Mouse (Mus musculus) monocyte, adult 5-6 weeks (primary cell): ENCODE results near the gene Cnr2. TPM values are rescaled to one million over a fixed set of nuclear protein-coding genes. Genes with fewer than 3 reads are reported as not detected.

ENCODE experiments used
- ATAC-seq: fragments of 153-309, 156-312 bp; replicated peaks from 2 replicates; pipeline ENCODE4 v1.8.0; 2017; ENCODE audit warnings: mild to moderate bottlenecking; ENCODE audit not compliant: low TSS enrichment, insufficient number of reproducible peaks, severe bottlenecking, poor library complexity, low FRiP score
- total RNA-seq: library from RNA; stranded (forward); fragments of 200-1000, 200-491, 200-594 nt; gene quantifications from 3 replicates; pipeline ENCODE4 v1.2.3, GENCODE M21; 2017

The Cnr2 gene
- total RNA-seq, 1 experiment from 2014 or later: 19.9 TPM

DNA sequence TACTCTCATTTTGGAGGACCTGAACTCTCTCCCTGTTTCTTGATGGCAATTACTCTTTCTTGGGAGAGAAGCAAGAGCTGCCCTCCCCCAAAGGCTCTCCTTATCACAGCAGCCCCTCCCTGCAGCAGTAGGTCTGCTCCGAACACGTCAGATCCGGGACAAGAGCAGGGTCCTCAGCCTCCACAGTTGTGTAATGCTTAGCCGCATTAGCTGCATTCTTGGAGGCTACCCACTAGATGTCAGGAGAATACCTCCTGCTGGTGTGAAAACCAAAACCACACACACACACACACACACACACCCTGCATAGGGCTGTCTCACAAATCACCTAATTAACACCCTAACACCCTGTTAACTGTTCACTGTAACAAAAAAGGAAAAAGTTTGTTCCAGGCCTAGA lies 2.3 kb upstream of the Cnr2 start:
- no peak for ATAC-seq

DNA sequence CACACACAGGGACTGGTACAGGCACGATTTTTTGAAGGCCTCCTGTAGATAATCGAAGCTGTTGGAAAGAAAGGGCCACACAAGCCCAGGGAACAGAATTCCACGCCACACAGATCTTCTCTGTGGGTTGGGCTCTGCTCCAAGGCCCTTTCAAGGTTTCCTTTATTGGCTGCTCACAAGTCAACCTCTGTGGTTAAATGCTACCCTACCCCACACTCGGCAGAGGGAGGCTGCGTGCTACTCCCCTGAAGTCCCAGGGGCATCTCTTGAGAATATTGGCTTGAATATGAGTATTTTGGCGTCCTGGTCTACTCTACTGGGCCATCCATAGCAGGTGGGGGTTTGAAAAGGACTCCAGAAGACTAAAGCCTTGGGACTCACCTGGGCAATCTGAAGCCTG lies 963 bp downstream of the Cnr2 start:
- no peak for ATAC-seq

DNA sequence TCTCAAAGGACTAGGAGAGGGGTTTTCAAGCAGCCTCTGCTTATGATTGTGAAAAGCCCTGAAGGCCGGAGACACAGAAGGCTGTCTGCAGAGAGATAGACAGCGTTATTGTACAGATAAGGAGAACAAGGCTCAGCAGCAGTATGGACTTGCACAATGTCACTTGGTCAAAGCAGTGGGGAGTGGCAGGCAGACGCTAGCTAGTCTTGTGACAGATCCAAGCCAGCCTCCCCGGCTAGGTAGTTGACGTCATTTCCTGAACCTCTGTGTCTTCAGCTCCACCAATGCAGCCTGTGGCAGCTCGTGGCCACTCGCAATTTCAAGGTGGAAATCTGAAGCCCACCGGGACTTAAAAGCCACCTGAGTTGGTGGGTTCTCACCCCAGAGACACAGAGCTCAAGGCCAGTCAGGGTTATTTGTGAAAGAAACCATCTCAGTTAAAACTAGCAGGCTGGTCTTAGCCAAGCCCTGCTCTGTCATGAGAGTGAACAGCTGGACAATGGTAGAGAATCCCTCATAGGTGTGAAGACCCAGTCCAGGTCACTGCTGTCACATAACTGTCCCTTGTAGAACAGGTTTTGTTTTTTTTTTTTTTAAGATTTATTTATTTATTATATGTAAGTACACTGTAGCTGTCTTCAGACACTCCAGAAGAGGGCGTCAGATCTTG lies 3.3 kb downstream of the Cnr2 start:
- ATAC-seq: peak; percentile 91

DNA sequence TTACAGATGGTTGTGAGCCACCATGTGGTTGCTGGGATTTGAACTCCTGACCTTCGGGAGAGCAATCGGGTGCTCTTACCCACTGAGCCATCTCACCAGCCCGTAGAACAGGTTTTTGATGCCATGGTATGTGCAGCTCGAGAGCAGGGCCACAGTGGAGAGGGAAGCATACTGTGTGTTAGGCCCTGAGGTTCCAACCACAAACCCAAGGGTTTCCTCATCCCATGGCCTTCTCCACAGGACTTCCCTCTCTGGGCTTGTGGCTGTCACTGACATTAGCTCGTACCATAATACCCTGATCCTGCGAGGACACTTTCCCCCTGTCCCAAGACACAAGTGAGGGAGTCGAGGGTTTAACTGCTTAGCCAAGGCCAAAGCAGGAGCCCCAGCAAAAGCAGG lies 3.9 kb downstream of the Cnr2 start:
- ATAC-seq: peak; percentile 73

DNA sequence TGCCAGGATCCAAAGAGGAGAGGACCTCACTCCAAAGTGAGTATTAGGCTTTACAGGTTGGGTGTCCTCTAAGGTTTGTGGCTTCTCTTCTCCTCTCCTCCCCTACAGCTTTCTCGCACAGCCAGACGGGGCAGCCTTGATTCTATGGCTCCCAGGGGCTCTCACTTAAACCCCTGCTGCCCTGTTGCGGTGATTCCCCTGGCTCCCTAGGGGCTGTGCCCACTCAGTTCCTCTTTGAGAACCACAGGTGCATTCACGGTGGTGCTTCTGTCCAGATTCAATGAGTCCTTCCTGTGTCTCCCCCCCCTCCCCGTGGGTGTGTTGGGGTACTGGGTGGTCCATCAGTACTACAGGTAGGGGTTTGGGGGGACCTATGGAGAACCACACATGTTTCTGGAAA lies 4.8 kb downstream of the Cnr2 start:
- 0 out of 2 replicates have a peak, but pooled peaks have one; percentile 9 for ATAC-seq

DNA sequence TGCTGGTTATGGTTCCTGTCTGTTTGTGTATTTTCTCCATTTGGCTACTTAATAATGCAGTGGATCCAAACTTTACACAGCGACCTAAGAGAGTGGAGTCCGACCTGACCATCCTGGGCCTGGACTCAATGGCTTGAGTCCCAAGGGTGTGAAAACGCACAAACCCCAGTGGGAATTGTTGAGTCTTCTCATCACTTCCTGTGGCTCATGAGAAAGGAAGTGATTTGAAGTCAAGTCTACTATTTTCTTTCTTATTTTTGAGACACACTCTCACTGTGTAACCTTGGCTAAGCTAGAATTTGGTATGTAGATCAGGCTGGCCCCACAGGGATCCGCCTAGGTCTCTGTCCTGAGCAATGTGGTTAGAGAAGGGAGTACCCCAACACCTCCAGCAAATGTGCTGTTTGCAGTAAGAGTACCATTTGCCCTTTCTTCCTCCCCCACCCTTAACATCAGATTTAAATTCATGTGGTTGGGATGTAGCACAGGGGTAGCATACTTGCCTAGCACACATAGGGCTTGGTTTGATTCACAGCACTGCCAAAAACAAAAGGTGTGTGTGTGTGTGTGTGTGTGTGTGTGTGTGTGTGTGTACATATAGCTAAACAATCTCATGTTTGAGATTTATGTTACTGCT lies 7.5 kb downstream of the Cnr2 start:
- ATAC-seq: no peak

DNA sequence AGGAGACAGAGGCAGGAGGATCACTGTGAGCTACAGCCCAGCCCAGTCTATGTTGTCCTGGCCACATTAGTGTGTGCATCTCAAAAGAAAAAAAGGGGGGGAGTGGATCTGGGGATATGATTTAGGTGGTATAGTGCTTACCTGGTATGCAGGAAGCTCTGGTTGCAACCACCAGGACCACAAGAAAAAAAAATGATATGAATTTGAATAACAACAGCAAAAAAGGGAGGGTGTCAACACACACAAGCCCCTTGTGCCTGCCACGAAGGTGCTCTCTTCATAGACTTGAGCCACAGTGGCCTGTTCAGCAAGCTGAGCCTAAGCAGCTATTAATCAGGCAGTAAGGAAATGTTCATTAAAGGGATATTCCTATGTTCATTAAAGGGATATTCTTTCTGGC lies 9.6 kb downstream of the Cnr2 start:
- ATAC-seq: no peak

DNA sequence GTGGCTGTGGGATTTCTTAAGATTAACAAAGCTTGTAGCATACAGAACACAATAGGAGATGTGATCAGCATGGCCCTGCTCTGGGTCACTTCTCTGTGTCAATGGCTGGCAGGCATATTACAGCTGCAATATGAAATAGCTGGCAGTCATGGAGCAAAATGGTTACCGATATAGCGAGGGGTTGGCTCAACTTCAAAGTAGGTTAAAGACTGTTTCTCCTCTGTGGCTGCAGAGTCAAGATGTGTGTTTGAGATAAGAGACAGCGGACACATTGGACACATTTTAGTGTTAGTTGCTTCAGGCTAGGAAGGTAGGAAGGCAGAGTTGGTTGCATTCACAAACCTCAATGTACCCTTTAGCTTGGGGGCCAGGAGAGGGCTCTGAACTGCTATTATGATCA lies 11.4 kb downstream of the Cnr2 start:
- no peak for ATAC-seq

DNA sequence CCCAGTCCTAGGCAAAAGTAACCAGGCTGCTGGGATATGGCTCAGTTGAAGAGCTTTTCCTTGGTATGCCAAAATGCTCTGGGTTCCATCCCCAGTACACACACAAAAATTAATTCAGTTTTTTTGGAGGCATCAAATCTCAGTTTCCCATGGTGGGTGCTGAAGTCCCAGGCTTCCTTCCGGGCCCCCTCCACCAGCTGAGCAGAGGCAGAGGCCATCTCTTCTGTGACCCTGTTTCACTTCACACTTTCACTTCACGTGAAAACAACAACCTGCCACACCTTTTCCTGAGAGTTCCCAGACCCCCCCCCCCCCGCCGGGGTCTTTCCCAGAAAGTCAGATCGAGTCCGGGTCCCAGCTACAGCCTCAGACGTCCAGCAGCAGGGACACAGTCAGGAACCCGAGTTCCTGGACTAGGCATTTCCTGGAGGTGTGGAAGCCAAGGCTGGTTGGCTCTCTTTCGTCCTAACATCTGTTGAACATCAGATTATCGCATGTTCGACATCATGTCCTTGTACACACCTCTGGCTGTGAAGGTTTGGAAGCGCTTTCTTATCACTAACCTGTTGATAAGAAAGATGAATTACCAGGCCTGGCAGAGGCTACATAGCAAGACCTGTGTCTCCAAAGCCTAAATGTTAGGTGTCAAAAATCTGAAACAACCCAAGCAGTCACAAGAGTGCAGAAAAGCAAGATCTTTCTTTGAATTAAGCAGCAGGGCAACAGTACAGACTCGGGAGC lies 14.3 kb downstream of the Cnr2 start:
- no peak for ATAC-seq

DNA sequence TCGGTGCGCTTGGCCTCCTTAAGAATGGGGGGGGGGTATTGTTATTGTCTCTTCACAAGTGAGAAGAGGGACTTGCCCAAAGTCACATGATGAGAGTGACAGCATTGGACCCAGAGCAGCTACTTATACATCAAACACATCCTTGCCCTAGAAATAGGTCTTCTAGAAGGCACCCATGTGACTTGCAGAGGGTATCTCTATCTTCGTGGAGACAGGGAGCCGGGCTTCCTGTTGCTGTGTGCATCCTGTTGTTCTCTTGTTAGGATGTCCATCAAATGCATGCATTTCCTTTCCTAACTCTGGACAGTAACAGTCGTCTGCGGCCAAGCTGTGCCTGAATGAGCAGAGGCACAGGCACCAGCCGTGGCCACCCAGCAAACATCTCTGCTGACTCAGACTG lies 16.3 kb downstream of the Cnr2 start:
- peak; percentile 50; the same call in 1 of the 2 replicates for ATAC-seq

DNA sequence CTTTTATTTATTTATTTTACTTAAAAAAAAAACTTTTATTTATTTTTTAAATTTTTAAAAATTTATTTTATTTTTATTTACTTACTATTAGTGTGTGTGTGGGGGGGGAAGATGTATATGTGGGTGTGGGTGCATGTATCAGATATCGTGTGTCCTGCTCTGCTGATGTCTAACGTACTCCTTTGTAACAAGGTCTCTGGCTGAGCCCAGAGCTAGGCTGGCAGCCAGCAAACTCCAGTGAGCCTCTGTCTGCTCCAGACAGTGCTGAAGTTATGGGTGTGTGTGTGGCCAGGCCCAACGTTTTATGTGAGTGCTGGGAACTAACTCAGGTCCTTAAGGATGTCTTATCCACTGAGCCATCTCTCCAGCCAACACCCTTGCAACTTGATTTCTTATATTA lies 17.0 kb downstream of the Cnr2 start:
- no peak for ATAC-seq

DNA sequence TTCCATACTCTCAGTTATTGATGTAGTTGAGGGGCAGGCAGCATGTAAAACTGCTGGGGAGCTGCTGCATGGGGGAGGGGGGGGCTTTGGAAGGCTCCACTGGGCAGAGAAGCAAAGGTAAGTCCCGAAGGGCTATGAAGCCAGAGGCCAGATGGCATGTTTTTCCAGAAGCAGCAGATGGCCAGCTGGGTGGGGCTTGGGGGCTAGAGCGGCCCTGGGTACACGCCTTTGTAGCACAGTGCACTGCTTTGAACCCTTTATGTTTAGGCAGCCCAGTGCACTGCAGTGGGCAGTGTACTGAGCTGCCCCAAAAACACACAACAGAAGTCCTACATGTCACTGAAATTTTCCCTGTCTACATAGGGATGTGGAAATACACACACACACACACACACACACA lies 17.6 kb downstream of the Cnr2 start:
- ATAC-seq: no peak

DNA sequence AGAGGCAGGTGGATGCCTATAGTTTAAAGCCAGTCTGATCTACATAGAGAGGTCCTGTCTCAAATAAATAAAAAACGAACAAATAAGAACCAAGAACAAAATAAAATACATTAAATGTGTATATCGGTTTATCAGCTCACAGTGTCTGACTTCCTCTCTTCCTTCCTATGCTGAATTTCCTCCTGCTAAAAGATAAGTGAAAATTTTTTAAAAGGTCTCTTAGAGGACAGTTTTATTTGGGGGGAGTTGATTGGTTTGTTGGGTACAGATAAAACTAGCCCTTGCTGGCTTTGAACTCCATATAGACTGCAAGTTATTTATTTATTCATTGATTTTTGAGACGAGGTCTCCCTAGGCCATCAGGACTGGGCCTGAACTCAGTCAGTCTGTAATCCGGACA lies 18.2 kb downstream of the Cnr2 start:
- no peak for ATAC-seq

DNA sequence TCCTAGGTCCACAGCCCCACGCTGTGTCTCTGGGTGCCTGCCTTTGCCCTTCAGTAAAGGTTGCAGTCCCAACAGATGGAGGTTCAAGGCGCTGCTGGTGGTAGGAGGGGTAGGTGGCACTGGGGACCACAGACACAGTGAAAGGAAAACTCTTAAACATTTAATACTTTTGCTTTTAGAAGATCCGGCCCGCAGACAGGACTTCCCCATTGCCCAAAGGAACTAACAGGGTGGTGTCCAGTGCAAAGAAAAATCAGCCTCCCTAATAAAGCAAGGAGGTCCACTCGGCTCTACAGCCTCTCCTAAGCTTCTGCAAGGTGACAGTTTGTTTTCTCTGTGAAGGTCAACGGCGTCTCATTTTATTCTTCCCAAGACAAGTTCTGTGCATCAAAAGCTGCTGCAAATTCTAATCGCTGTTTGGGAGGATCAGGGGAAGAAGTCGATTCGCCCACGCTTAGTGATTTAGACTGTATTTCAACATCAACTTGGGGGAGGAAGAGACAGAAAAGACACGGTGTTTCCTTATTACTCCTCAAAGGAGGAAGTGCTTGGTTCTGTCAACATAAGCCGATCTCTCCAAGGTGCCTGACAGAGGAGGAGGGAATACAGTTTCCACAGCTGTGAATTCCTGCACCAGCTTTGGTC lies 23.6 kb downstream of the Cnr2 start:
- ATAC-seq: peak; percentile 74

DNA sequence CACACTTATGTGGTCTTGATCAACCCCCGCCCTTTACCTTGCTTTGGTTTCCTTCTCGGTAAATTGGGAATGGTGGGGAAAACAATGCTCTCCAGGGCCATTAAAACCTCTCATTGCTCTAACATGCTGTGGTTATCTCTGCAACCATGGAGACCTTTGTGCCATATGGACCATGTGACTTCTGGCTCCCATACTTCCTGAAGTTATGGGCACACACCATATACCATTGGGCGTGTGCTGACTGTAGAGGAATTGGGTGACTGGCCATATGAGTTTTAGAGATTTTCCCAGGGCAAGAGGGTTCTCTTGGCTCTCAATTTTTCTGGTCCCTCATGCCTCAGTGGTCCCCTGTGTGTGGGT lies 24.1 kb downstream of the Cnr2 start:
- peak; percentile 42 for ATAC-seq

DNA sequence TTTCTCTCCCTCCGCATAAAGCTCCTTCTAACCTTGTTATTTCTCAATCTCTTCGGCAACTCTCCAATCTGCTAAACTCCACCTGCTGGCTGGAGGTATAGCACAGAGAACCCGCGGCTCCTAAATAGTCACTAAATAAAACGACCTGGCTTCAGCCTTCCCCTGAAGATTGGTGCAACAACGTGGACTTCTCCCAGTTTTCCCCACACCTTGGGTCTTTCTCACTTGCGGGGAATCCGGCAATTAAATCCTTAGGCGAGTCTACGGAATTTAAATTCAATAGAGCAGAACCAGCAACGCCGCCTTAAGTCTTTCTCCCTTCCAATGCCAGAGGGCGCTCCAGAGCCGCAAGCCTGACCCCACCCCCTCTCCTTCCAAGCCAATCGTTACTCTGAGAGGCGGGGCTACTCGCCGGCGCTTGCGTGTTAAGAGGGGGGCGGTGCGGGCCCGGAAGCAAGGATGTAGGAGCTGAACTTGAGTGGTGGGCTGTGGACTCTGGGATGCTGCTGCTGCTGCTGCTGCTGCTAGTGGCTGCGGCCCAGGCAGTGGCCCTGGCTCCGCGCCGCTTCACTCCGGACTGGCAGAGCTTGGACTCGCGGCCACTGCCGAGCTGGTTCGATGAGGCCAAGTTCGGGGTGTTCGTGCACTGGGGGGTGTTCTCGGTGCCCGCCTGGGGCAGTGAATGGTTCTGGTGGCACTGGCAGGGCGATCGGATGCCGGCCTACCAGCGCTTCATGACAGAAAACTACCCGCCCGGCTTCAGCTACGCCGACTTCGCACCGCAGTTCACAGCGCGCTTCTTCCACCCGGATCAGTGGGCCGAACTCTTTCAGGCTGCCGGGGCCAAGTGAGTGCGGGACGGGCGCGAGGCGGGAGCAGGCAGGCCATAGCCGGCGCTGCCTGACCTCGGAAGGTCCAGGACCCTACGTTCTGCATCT lies 25.4 kb downstream of the Cnr2 start, which contains the start of gene Fuca1:
Fuca1 (plus strand) TSS at position 432 of the 938 bp plus-strand sequence.
- ATAC-seq: peak; percentile 83

DNA sequence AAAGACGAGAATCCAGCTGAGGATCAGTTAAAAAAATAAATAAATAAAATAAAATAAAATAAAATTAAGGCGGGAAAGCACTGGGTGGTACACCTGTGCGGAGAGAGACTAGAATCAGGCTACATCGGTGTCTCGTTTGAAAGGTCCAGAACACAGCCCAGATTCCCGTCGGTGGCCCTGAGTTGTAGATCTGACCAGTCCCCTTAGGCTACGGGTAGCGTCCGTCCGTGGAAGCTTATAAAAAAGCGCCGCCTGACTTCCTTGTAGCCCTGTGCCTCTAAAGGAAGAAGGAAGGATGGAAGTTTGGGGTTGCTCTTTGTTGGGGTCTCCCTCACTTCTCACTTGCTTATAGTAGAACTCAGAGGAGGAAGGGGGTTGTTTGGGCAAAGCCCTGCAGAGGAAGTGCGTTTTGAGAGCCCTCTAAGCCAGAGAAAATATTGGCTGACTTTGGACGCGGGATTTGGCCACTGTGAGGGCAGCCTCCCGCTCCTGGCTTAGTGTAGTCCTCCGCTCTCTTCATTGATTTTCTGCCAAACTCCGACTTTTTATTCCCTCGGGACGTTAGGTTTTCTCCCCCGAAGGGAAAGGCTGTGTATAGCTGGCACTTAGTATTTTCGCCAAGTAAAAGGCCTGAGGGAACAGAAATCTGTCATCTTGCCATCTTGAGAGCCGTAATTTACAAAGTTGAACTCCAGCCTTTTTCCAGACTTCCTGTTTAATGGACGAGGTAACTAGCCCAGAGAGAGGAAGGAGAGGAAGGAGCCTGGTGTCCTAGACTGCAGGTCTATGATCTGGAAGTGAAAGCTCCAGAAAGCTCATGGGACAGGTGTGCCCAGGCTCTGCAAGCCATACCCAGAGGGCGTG lies 26.3 kb downstream of the Cnr2 start:
- ATAC-seq: no peak

DNA sequence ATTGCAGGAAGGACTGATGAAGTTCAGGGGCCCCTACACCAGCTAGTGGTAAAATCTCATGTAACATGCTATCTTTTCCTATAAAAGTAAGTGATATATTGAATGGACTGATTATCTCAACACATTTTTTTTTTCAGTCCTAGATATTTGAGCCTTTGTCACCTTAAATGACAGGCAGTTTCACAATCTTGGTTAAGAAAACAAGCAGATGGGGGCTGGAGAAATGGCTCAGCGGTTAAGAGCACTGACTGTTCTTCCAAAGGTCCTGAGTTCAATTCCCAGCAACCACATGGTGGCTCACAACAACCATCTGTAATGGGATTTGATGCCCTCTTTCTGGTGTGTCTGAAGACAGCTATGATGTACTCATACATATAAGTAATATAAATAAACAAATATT lies 27.0 kb downstream of the Cnr2 start:
- no peak for ATAC-seq
